Mouse (Mus musculus) midbrain, postnatal 0 days (tissue): ENCODE data around the gene Sass6. TPM values are rescaled to one million over a fixed set of nuclear protein-coding genes. Genes with fewer than 3 reads are reported as not detected.
A peak's percentile ranks its signal among the peaks of the same experiment; 100 is the strongest.
"Not testable (repeated sequence)": the region's sequence is repeated elsewhere in the genome, so short reads cannot be mapped to it uniquely, and the experiment has no call there.

Source experiments
- ATAC-seq: fragments of 200-750 bp; cut with Nextera tagmentation; 2 replicates; pipeline ENCODE4 v1.8.0; 2017; ENCODE audit warnings: moderate number of reproducible peaks, mild to moderate bottlenecking, moderate TSS enrichment, moderate library complexity; ENCODE audit not compliant: low FRiP score
- DNase-seq: peaks from one replicate; pipeline ENCODE4 v3.0.0-alpha.2; 2015; ENCODE audit warnings: low spot score
- H3K27ac ChIP-seq: fragments of 300-500 bp; sonication (generic); 2 replicates; pipeline ENCODE4 v1.5.1; 2014; ENCODE audit warnings: low read depth, mild to moderate bottlenecking, low read length, mixed read lengths
- H3K27me3 ChIP-seq: fragments of 300-500 bp; sonication (generic); 2 replicates; pipeline ENCODE4 v1.6.1; 2014; ENCODE audit warnings: low read length, control low read depth, mixed read lengths; ENCODE audit not compliant: insufficient read depth
- H3K36me3 ChIP-seq: fragments of 300-500 bp; sonication (generic); 2 replicates; pipeline ENCODE4 v1.6.1; 2014; ENCODE audit warnings: low read length, control low read depth, mixed read lengths; ENCODE audit not compliant: insufficient read depth
- H3K4me1 ChIP-seq: fragments of 300-500 bp; sonication (generic); 2 replicates; pipeline ENCODE4 v1.6.1; 2014; ENCODE audit warnings: mild to moderate bottlenecking, control low read depth, antibody characterized with exemption, low read length, mixed read lengths; ENCODE audit not compliant: insufficient read depth
- H3K4me2 ChIP-seq: fragments of 300-500 bp; sonication (generic); 2 replicates; pipeline ENCODE4 v1.6.1; 2014; ENCODE audit warnings: low read depth, mild to moderate bottlenecking, low read length, mixed read lengths; ENCODE audit not compliant: poor library complexity, severe bottlenecking
- H3K4me3 ChIP-seq: fragments of 300-500 bp; sonication (generic); 2 replicates; pipeline ENCODE4 v1.5.1; 2014; ENCODE audit warnings: low read depth, mild to moderate bottlenecking, low read length, moderate library complexity
- H3K9ac ChIP-seq: fragments of 300-500 bp; sonication (generic); replicated peaks from 2 replicates; pipeline ENCODE4 v1.6.1; 2014; ENCODE audit warnings: mild to moderate bottlenecking, low read length, moderate library complexity, mixed read lengths; ENCODE audit not compliant: poor library complexity, severe bottlenecking
- H3K9me3 ChIP-seq: fragments of 300-500 bp; sonication (generic); 2 replicates; pipeline ENCODE4 v1.6.1; 2016; ENCODE audit warnings: low read length, control low read depth
- CTCF ChIP-seq: IDR thresholded peaks from 2 replicates; pipeline ENCODE4 v1.5.1; 2016; ENCODE audit warnings: antibody characterized with exemption, mild to moderate bottlenecking
- WGBS: fragments of 180-500 bp; shearing (Covaris S2); extraction: QIAGEN DNeasy Blood & Tissue Kit; methylation state at CpG from one replicate; pipeline ENCODE4 v1.1.7; 2014; 5-methylcytosine and 5-hydroxymethylcytosine counted together
- polyA plus RNA-seq: library from polyadenylated mRNA; unstranded; fragments of >200 nt; fragmentation: Nextera tagmentation; extraction: Ambion mirVana; gene quantifications from 2 replicates; pipeline ENCODE4 v1.2.1, GENCODE M21; 2015
- total RNA-seq: library from RNA; depleted of rRNA; stranded (reverse); fragments of >200 nt; gene quantifications from 2 replicates; pipeline ENCODE4 v1.2.3, GENCODE M21; 2014

The Sass6 gene
- total and polyA plus RNA-seq, 2 experiments from 2014 or later = 5.3 to 9.2 TPM

- H3K27ac ChIP-seq = no peak overlapping the region
- TF ChIP-seq CTCF = no peak
- H3K36me3 ChIP-seq = peaks cover 34% of the 10 kb centered on the region
- no peak overlapping the region for H3K4me2 ChIP-seq
- WGBS = 100% methylated on average over 1 of the region's 1 CpGs
- no peaks in the 10 kb centered on the region for H3K4me1 ChIP-seq
- H3K9ac ChIP-seq = no peak overlapping the region
- H3K9me3 ChIP-seq = no peaks in the 10 kb centered on the region
- no peak overlapping the region for H3K4me3 ChIP-seq
- DNase-seq (no peak), ATAC-seq (no peak)
- H3K27me3 ChIP-seq = no peaks in the 10 kb centered on the region
These were observed 51.6 kb downstream of the Sass6 start for GRCm38 (mm10) chr3:116646387-116646786.

- Histone ChIP-seq H3K36me3 (peaks cover 27% of the 10 kb centered on the region), H3K4me1 (no peaks in the 10 kb centered on the region), H3K27me3 (no peaks in the 10 kb centered on the region), H3K4me3 (no peak overlapping the region), H3K9me3 (no peaks in the 10 kb centered on the region), H3K4me2 (no peak overlapping the region), H3K27ac (no peak overlapping the region), H3K9ac (no peak overlapping the region)
- DNase-seq (no peak), ATAC-seq (no peak)
- no peak for TF ChIP-seq CTCF
- 93% methylated on average over 7 of the region's 7 CpGs for WGBS
These were observed 54.0 kb downstream of the Sass6 start for GRCm38 (mm10) chr3:116648805-116649204.

- H3K4me1 ChIP-seq = no peaks in the 10 kb centered on the region
- H3K9me3 ChIP-seq = no peaks in the 10 kb centered on the region
- H3K4me3 ChIP-seq = no peak overlapping the region
- 98% methylated on average over 9 of the region's 9 CpGs for WGBS
- no peaks in the 10 kb centered on the region for H3K27me3 ChIP-seq
- DNase-seq (no peak), ATAC-seq (no peak)
- peaks cover 16% of the 10 kb centered on the region for H3K36me3 ChIP-seq
- H3K27ac ChIP-seq = no peak overlapping the region
- H3K9ac ChIP-seq = no peak overlapping the region
- no peak overlapping the region for H3K4me2 ChIP-seq
- TF ChIP-seq CTCF = no peak
These were observed 55.9 kb downstream of the Sass6 start for GRCm38 (mm10) chr3:116650698-116651097.

GRCm38 (mm10) chr3:116652033-116652446 is 57.3 kb downstream of the Sass6 start:
- no peak overlapping the region for H3K4me3 ChIP-seq
- DNase-seq (peak; percentile 5), ATAC-seq (0 out of 2 replicates have a peak, but pooled peaks have one; percentile 27)
- no peaks in the 10 kb centered on the region for H3K27me3 ChIP-seq
- H3K4me1 ChIP-seq = no peaks in the 10 kb centered on the region
- TF ChIP-seq CTCF = no peak
- peaks cover 5% of the 10 kb centered on the region; the same call in 1 of the 2 replicates for H3K36me3 ChIP-seq
- H3K9ac ChIP-seq = no peak overlapping the region
- no peaks in the 10 kb centered on the region for H3K9me3 ChIP-seq
- H3K4me2 ChIP-seq = no peak overlapping the region
- no peak overlapping the region for H3K27ac ChIP-seq
- 63% methylated on average over 3 of the region's 3 CpGs for WGBS

- no peak overlapping the region for H3K4me3 ChIP-seq
- H3K36me3 ChIP-seq = no peaks in the 10 kb centered on the region
- no peaks in the 10 kb centered on the region for H3K9me3 ChIP-seq
- 63% methylated on average over 5 of the region's 5 CpGs for WGBS
- no peaks in the 10 kb centered on the region for H3K4me1 ChIP-seq
- no peak overlapping the region for H3K4me2 ChIP-seq
- H3K27me3 ChIP-seq = no peaks in the 10 kb centered on the region
- DNase-seq = no peak
- ATAC-seq = no peak
- TF ChIP-seq CTCF = no peak
- no peak overlapping the region for H3K9ac ChIP-seq
- no peak overlapping the region for H3K27ac ChIP-seq
These were observed 58.6 kb downstream of the Sass6 start for GRCm38 (mm10) chr3:116653278-116653945.

GRCm38 (mm10) chr3:116654051-116654450 is 59.3 kb downstream of the Sass6 start:
- H3K27me3 ChIP-seq, H3K4me2 ChIP-seq, H3K27ac ChIP-seq, H3K4me1 ChIP-seq, H3K9me3 ChIP-seq, H3K36me3 ChIP-seq, H3K4me3 ChIP-seq, H3K9ac ChIP-seq, DNase-seq, ATAC-seq: not testable (repeated sequence)
- WGBS = 95% methylated on average over 11 of the region's 11 CpGs
